Mouse (Mus musculus) sigmoid colon, adult 10 weeks (tissue): ENCODE measurements around the gene Supt5. TPM values are rescaled to one million over a fixed set of nuclear protein-coding genes. Genes with fewer than 3 reads are reported as not detected.

ENCODE experiments used
- polyA plus RNA-seq: library from polyadenylated mRNA; stranded (reverse); fragments of 350-450 nt; fragmentation: Illumina TruSeq; extraction: RNeasy Lipid Tissue Mini Kit (QIAGEN cat#74804); gene quantifications from one replicate; pipeline ENCODE4 v1.2.3, GENCODE M21; 2014; ENCODE audit warnings: low read depth, low replicate concordance

Supt5 gene
- polyA plus RNA-seq = 26.6 TPM

GRCm38 (mm10) chr7:28338108-28338998 is at the start of gene Supt5:
TSS of gene Supt5 (minus strand) at chr7:28338746.

GRCm38 (mm10) chr7:28380237-28381016 is 41.9 kb upstream of the Supt5 start, which contains the start of gene Zfp36:
TSS of gene Zfp36 (minus strand) at chr7:28380253.

GRCm38 (mm10) chr7:28372251-28373108 is 33.9 kb upstream of the Supt5 start, which contains the start of gene Plekhg2:
TSS of gene Plekhg2 (minus strand) at chr7:28372599.

GRCm38 (mm10) chr7:28350155-28350883 is 11.8 kb upstream of the Supt5 start, which contains the start of gene Rps16:
TSS of gene Rps16 (plus strand) at chr7:28350652.

GRCm38 (mm10) chr7:28311926-28312543 is 26.5 kb downstream of the Supt5 start, which contains the start of gene Timm50:
TSS of gene Timm50 (minus strand) at chr7:28312072.

GRCm38 (mm10) chr7:28301616-28302433 is 36.7 kb downstream of the Supt5 start, which contains the start of gene Dll3:
TSS of gene Dll3 (minus strand) at chr7:28302238.

GRCm38 (mm10) chr7:28290638-28291590 is 47.6 kb downstream of the Supt5 start, which contains the start of gene Selenov:
TSS of gene Selenov (minus strand) at chr7:28291186.

GRCm38 (mm10) chr7:28277615-28278278 is 60.8 kb downstream of the Supt5 start, which contains the start of gene Eid2b:
TSS of gene Eid2b (plus strand) at chr7:28277739.

GRCm38 (mm10) chr7:28267129-28268041 is 71.2 kb downstream of the Supt5 start, which contains the start of gene Eid2:
TSS of gene Eid2 (plus strand) at chr7:28267881.

Other genes with a start within 250 kb of the Supt5 start
- not detected for gene 9530053A07Rik, start 209.3 kb downstream of the Supt5 start, polyA plus RNA-seq
- 9.5 TPM for gene Fbl, start 169.0 kb downstream of the Supt5 start, polyA plus RNA-seq
- 0.35 TPM for gene Dyrk1b, start 159.3 kb downstream of the Supt5 start, polyA plus RNA-seq
- gene Eid2, start 70.9 kb downstream of the Supt5 start, polyA plus RNA-seq = 3.2 TPM
- 7.4 TPM for gene Eid2b, start 61.0 kb downstream of the Supt5 start, polyA plus RNA-seq
- not detected for gene Selenov, start 47.6 kb downstream of the Supt5 start, polyA plus RNA-seq
- gene Dll3, start 36.5 kb downstream of the Supt5 start, polyA plus RNA-seq = not detected
- gene Timm50, start 26.7 kb downstream of the Supt5 start, polyA plus RNA-seq = 5.8 TPM
- gene Rps16, start 11.9 kb upstream of the Supt5 start, polyA plus RNA-seq = 221 TPM
- 2.7 TPM for gene Plekhg2, start 33.9 kb upstream of the Supt5 start, polyA plus RNA-seq
- gene Zfp36, start 41.5 kb upstream of the Supt5 start, polyA plus RNA-seq = 46.7 TPM
- 1.5 TPM for gene Med29, start 54.0 kb upstream of the Supt5 start, polyA plus RNA-seq
- 58.5 TPM for gene Paf1, start 54.2 kb upstream of the Supt5 start, polyA plus RNA-seq
- gene Gmfg, start 98.7 kb upstream of the Supt5 start, polyA plus RNA-seq = 17.7 TPM
- not detected for gene Lrfn1, start 113.2 kb upstream of the Supt5 start, polyA plus RNA-seq
- gene Ifnl2, start 171.7 kb upstream of the Supt5 start, polyA plus RNA-seq = not detected
- gene Ifnl3, start 184.1 kb upstream of the Supt5 start, polyA plus RNA-seq = not detected
- gene Sycn, start 202.1 kb upstream of the Supt5 start, polyA plus RNA-seq = 2.4 TPM
- not detected for gene Nccrp1, start 208.5 kb upstream of the Supt5 start, polyA plus RNA-seq